Mouse (Mus musculus): ENCODE results near the gene Cnnm4. TPM values are rescaled to one million over a fixed set of nuclear protein-coding genes. Genes with fewer than 3 reads are reported as not detected.
"Not testable (repeated sequence)": the region's sequence is repeated elsewhere in the genome, so short reads cannot be mapped to it uniquely, and the experiment has no call there.

Gene Cnnm4
- polyA plus RNA-seq, 1 experiment from 2014 or later: 14.1 TPM

GRCm38 (mm10) chr1:36535477-36536396 is 64.3 kb downstream of the Cnnm4 start:
- no peaks in the 10 kb centered on the region for H3K27me3 ChIP-seq (ENCODE audit: control insufficient read depth, insufficient read depth, low read length)
- no peak overlapping the region for H3K9ac ChIP-seq (replicated peaks; ENCODE audit: low read depth, low read length)
- no peak overlapping the region for H3K4me2 ChIP-seq (replicated peaks; ENCODE audit: low read depth, low read length)
- no peak for ATAC-seq (ENCODE audit: insufficient number of reproducible peaks, insufficient read depth, low FRiP score, low read depth)
- H3K27ac ChIP-seq (ENCODE audit: low read length): no peak overlapping the region
- peaks cover 29% of the 10 kb centered on the region for H3K36me3 ChIP-seq (ENCODE audit: control insufficient read depth, insufficient read depth, low read length)
- H3K4me1 ChIP-seq (ENCODE audit: control insufficient read depth, insufficient read depth, low read length): no peaks in the 10 kb centered on the region
- H3K4me3 ChIP-seq (ENCODE audit: low read depth, low read length): no peak overlapping the region
- no peaks in the 10 kb centered on the region for H3K9me3 ChIP-seq (ENCODE audit: control insufficient read depth, low read depth, low read length)
- 80% methylated on average over 11 of the region's 11 CpGs for WGBS

GRCm38 (mm10) chr1:36536397-36536728 is 64.9 kb downstream of the Cnnm4 start:
- Histone ChIP-seq H3K27me3 (ENCODE audit: control insufficient read depth, insufficient read depth, low read length) (no peaks in the 10 kb centered on the region), H3K9ac (replicated peaks; ENCODE audit: low read depth, low read length) (no peak overlapping the region), H3K9me3 (ENCODE audit: control insufficient read depth, low read depth, low read length) (no peaks in the 10 kb centered on the region), H3K4me1 (ENCODE audit: control insufficient read depth, insufficient read depth, low read length) (no peaks in the 10 kb centered on the region), H3K4me2 (replicated peaks; ENCODE audit: low read depth, low read length) (no peak overlapping the region), H3K4me3 (ENCODE audit: low read depth, low read length) (no peak overlapping the region), H3K27ac (ENCODE audit: low read length) (no peak overlapping the region), H3K36me3 (ENCODE audit: control insufficient read depth, insufficient read depth, low read length) (peaks cover 27% of the 10 kb centered on the region)
- no peak for ATAC-seq (ENCODE audit: insufficient number of reproducible peaks, insufficient read depth, low FRiP score, low read depth)
- WGBS: 49% methylated on average over 8 of the region's 8 CpGs

GRCm38 (mm10) chr1:36536783-36537182 is 65.4 kb downstream of the Cnnm4 start, which contains the start of gene Ankrd23:
TSS of gene Ankrd23 (minus strand) at chr1:36536883.
- 93% methylated on average over 9 of the region's 9 CpGs for WGBS
- H3K9me3 ChIP-seq (ENCODE audit: control insufficient read depth, low read depth, low read length); H3K27me3 ChIP-seq (ENCODE audit: control insufficient read depth, insufficient read depth, low read length); H3K4me1 ChIP-seq (ENCODE audit: control insufficient read depth, insufficient read depth, low read length); H3K4me3 ChIP-seq (ENCODE audit: low read depth, low read length); H3K9ac ChIP-seq (replicated peaks; ENCODE audit: low read depth, low read length); ATAC-seq (ENCODE audit: insufficient number of reproducible peaks, insufficient read depth, low FRiP score, low read depth); H3K27ac ChIP-seq (ENCODE audit: low read length); H3K4me2 ChIP-seq (replicated peaks; ENCODE audit: low read depth, low read length): not testable (repeated sequence)
- H3K36me3 ChIP-seq (ENCODE audit: control insufficient read depth, insufficient read depth, low read length): peaks cover 27% of the 10 kb centered on the region

GRCm38 (mm10) chr1:36538727-36539126 is 67.3 kb downstream of the Cnnm4 start:
- H3K9me3 ChIP-seq (ENCODE audit: control insufficient read depth, low read depth, low read length): no peaks in the 10 kb centered on the region
- no peak overlapping the region for H3K27ac ChIP-seq (ENCODE audit: low read length)
- WGBS: 77% methylated on average over 4 of the region's 4 CpGs
- peaks cover 27% of the 10 kb centered on the region for H3K36me3 ChIP-seq (ENCODE audit: control insufficient read depth, insufficient read depth, low read length)
- no peaks in the 10 kb centered on the region for H3K27me3 ChIP-seq (ENCODE audit: control insufficient read depth, insufficient read depth, low read length)
- H3K4me2 ChIP-seq (replicated peaks; ENCODE audit: low read depth, low read length): no peak overlapping the region
- no peak for ATAC-seq (ENCODE audit: insufficient number of reproducible peaks, insufficient read depth, low FRiP score, low read depth)
- no peaks in the 10 kb centered on the region for H3K4me1 ChIP-seq (ENCODE audit: control insufficient read depth, insufficient read depth, low read length)
- no peak overlapping the region for H3K9ac ChIP-seq (replicated peaks; ENCODE audit: low read depth, low read length)
- no peak overlapping the region for H3K4me3 ChIP-seq (ENCODE audit: low read depth, low read length)

GRCm38 (mm10) chr1:36539186-36539585 is 67.8 kb downstream of the Cnnm4 start, which contains the start of gene Gm42417:
TSS of gene Gm42417 (minus strand) at chr1:36539429.
- ATAC-seq (ENCODE audit: insufficient number of reproducible peaks, insufficient read depth, low FRiP score, low read depth): 0 out of 2 replicates have a peak, but pooled peaks have one; percentile 42
- peaks cover 27% of the 10 kb centered on the region for H3K36me3 ChIP-seq (ENCODE audit: control insufficient read depth, insufficient read depth, low read length)
- H3K27ac ChIP-seq (ENCODE audit: low read length): no peak within 1 kb of the TSS

GRCm38 (mm10) chr1:36540132-36540531 is 68.7 kb downstream of the Cnnm4 start:
- WGBS: 89% methylated on average over 11 of the region's 11 CpGs
- no peak overlapping the region for H3K27ac ChIP-seq (ENCODE audit: low read length)
- no peaks in the 10 kb centered on the region for H3K27me3 ChIP-seq (ENCODE audit: control insufficient read depth, insufficient read depth, low read length)
- no peaks in the 10 kb centered on the region for H3K4me1 ChIP-seq (ENCODE audit: control insufficient read depth, insufficient read depth, low read length)
- peaks cover 27% of the 10 kb centered on the region for H3K36me3 ChIP-seq (ENCODE audit: control insufficient read depth, insufficient read depth, low read length)
- H3K4me2 ChIP-seq (replicated peaks; ENCODE audit: low read depth, low read length): no peak overlapping the region
- no peak for ATAC-seq (ENCODE audit: insufficient number of reproducible peaks, insufficient read depth, low FRiP score, low read depth)
- no peaks in the 10 kb centered on the region for H3K9me3 ChIP-seq (ENCODE audit: control insufficient read depth, low read depth, low read length)
- H3K4me3 ChIP-seq (ENCODE audit: low read depth, low read length): no peak overlapping the region
- H3K9ac ChIP-seq (replicated peaks; ENCODE audit: low read depth, low read length): no peak overlapping the region

More at GRCm38 (mm10) chr1:36539186-36539585, 67.8 kb downstream of the Cnnm4 start, which contains the start of gene Gm42417:
- Histone ChIP-seq H3K4me3 (ENCODE audit: low read depth, low read length) (no peak within 1 kb of the TSS), H3K4me1 (ENCODE audit: control insufficient read depth, insufficient read depth, low read length) (no peaks in the 10 kb centered on the region), H3K27me3 (ENCODE audit: control insufficient read depth, insufficient read depth, low read length) (no peaks in the 10 kb centered on the region), H3K9me3 (ENCODE audit: control insufficient read depth, low read depth, low read length) (no peaks in the 10 kb centered on the region), H3K9ac (replicated peaks; ENCODE audit: low read depth, low read length) (no peak within 1 kb of the TSS), H3K4me2 (replicated peaks; ENCODE audit: low read depth, low read length) (no peak within 1 kb of the TSS)
- 30% methylated on average over 9 of the region's 9 CpGs for WGBS

- Histone ChIP-seq H3K9me3 (ENCODE audit: control insufficient read depth, low read depth, low read length) (no peaks in the 10 kb centered on the region), H3K4me1 (ENCODE audit: control insufficient read depth, insufficient read depth, low read length) (0 out of 2 replicates have a peak, but pooled peaks cover 4% of the 10 kb centered on the region), H3K9ac (replicated peaks; ENCODE audit: low read depth, low read length) (no peak overlapping the region), H3K36me3 (ENCODE audit: control insufficient read depth, insufficient read depth, low read length) (peaks cover 27% of the 10 kb centered on the region), H3K4me2 (replicated peaks; ENCODE audit: low read depth, low read length) (no peak overlapping the region), H3K27me3 (ENCODE audit: control insufficient read depth, insufficient read depth, low read length) (no peaks in the 10 kb centered on the region), H3K4me3 (ENCODE audit: low read depth, low read length) (no peak overlapping the region), H3K27ac (ENCODE audit: low read length) (no peak overlapping the region)
- 90% methylated on average over 12 of the region's 12 CpGs for WGBS
- no peak for ATAC-seq (ENCODE audit: insufficient number of reproducible peaks, insufficient read depth, low FRiP score, low read depth)
Observed at GRCm38 (mm10) chr1:36540807-36541206, 69.4 kb downstream of the Cnnm4 start.

GRCm38 (mm10) chr1:36541844-36542243 is 70.4 kb downstream of the Cnnm4 start:
- Histone ChIP-seq H3K27ac (ENCODE audit: low read length) (no peak overlapping the region), H3K36me3 (ENCODE audit: control insufficient read depth, insufficient read depth, low read length) (peaks cover 27% of the 10 kb centered on the region), H3K9ac (replicated peaks; ENCODE audit: low read depth, low read length) (no peak overlapping the region), H3K27me3 (ENCODE audit: control insufficient read depth, insufficient read depth, low read length) (no peaks in the 10 kb centered on the region), H3K4me3 (ENCODE audit: low read depth, low read length) (no peak overlapping the region), H3K9me3 (ENCODE audit: control insufficient read depth, low read depth, low read length) (no peaks in the 10 kb centered on the region), H3K4me1 (ENCODE audit: control insufficient read depth, insufficient read depth, low read length) (peaks cover 8% of the 10 kb centered on the region; the same call in 1 of the 2 replicates), H3K4me2 (replicated peaks; ENCODE audit: low read depth, low read length) (no peak overlapping the region)
- ATAC-seq (ENCODE audit: insufficient number of reproducible peaks, insufficient read depth, low FRiP score, low read depth): no peak
- 96% methylated on average over 16 of the region's 16 CpGs for WGBS
